Mouse (Mus musculus) forebrain, embryonic 14.5 days (tissue): ENCODE data around the gene Megf11. TPM values are rescaled to one million over a fixed set of nuclear protein-coding genes. Genes with fewer than 3 reads are reported as not detected.

Experiments
- ATAC-seq: fragments of 200-750 bp; cut with Nextera tagmentation; 2 replicates; pipeline ENCODE4 v1.8.0; 2017; ENCODE audit warnings: mild to moderate bottlenecking, moderate library complexity
- DNase-seq: peaks from one replicate; pipeline ENCODE4 v3.0.0-alpha.2; 2015; ENCODE audit warnings: low spot score
- H3K27ac ChIP-seq: fragments of 300-500 bp; sonication (generic); 2 replicates; pipeline ENCODE4 v1.5.1; 2014; ENCODE audit warnings: low read depth, mild to moderate bottlenecking, control low read depth, low read length, moderate library complexity
- H3K27me3 ChIP-seq: fragments of 300-500 bp; sonication (generic); replicated peaks from 2 replicates; pipeline ENCODE4 v1.6.1; 2014; ENCODE audit warnings: low read length, control low read depth, mixed read lengths; ENCODE audit not compliant: control insufficient read depth, insufficient read depth
- H3K36me3 ChIP-seq: fragments of 300-500 bp; sonication (generic); 2 replicates; pipeline ENCODE4 v1.6.1; 2014; ENCODE audit warnings: low read length, control low read depth; ENCODE audit not compliant: control insufficient read depth, insufficient read depth
- H3K4me1 ChIP-seq: fragments of 300-500 bp; sonication (generic); 2 replicates; pipeline ENCODE4 v1.6.1; 2014; ENCODE audit warnings: antibody characterized with exemption, low read length, control low read depth; ENCODE audit not compliant: control insufficient read depth, insufficient read depth
- H3K4me2 ChIP-seq: fragments of 300-500 bp; sonication (generic); 2 replicates; pipeline ENCODE4 v1.6.1; 2014; ENCODE audit warnings: mild to moderate bottlenecking, control low read depth, low read length
- H3K4me3 ChIP-seq: fragments of 300-500 bp; sonication (generic); 2 replicates; pipeline ENCODE4 v1.5.1; 2014; ENCODE audit warnings: low read depth, low read length, control low read depth
- H3K9ac ChIP-seq: fragments of 300-500 bp; sonication (generic); 2 replicates; pipeline ENCODE4 v1.6.1; 2014; ENCODE audit warnings: mild to moderate bottlenecking, low read length, control low read depth, moderate library complexity
- H3K9me3 ChIP-seq: fragments of 300-500 bp; sonication (generic); replicated peaks from 2 replicates; pipeline ENCODE4 v1.6.1; 2016; ENCODE audit warnings: low read length, control low read depth, mixed read lengths; ENCODE audit not compliant: control insufficient read depth
- WGBS: fragments of 180-500 bp; shearing (Covaris S2); extraction: QIAGEN DNeasy Blood & Tissue Kit; methylation state at CpG from one replicate; pipeline ENCODE4 v1.1.7; 2014; 5-methylcytosine and 5-hydroxymethylcytosine counted together
- polyA plus RNA-seq: library from polyadenylated mRNA; unstranded; fragments of >200 nt; fragmentation: Nextera tagmentation; extraction: Ambion mirVana; gene quantifications from 2 replicates; pipeline ENCODE4 v1.2.1, GENCODE M21; 2014

Megf11 gene
- polyA plus RNA-seq, 1 experiment from 2014 or later: 7.0 TPM

- H3K36me3 ChIP-seq: no peaks in the 10 kb centered on the region
- no peak overlapping the region for H3K4me2 ChIP-seq
- 0 out of 2 replicates have a peak, but pooled peaks cover 3% of the 10 kb centered on the region for H3K4me1 ChIP-seq
- H3K4me3 ChIP-seq: no peak overlapping the region
- WGBS: 91% methylated on average over 6 of the region's 6 CpGs
- H3K27ac ChIP-seq: no peak overlapping the region
- no peaks in the 10 kb centered on the region for H3K27me3 ChIP-seq
- ATAC-seq: no peak
- DNase-seq: no peak
- no peaks in the 10 kb centered on the region for H3K9me3 ChIP-seq
- no peak overlapping the region for H3K9ac ChIP-seq
These were observed 162.9 kb downstream of the Megf11 start for GRCm38 (mm10) chr9:64548332-64548731.

GRCm38 (mm10) chr9:64551307-64551706 is 165.9 kb downstream of the Megf11 start:
- H3K9ac ChIP-seq: no peak overlapping the region
- no peaks in the 10 kb centered on the region for H3K9me3 ChIP-seq
- H3K4me2 ChIP-seq: no peak overlapping the region
- H3K36me3 ChIP-seq: no peaks in the 10 kb centered on the region
- H3K27ac ChIP-seq: no peak overlapping the region
- H3K4me1 ChIP-seq: peaks cover 5% of the 10 kb centered on the region; the same call in 1 of the 2 replicates
- 86% methylated on average over 1 of the region's 1 CpGs for WGBS
- H3K27me3 ChIP-seq: no peaks in the 10 kb centered on the region
- no peak overlapping the region for H3K4me3 ChIP-seq
- ATAC-seq (no peak), DNase-seq (no peak)

GRCm38 (mm10) chr9:64552046-64552445 is 166.6 kb downstream of the Megf11 start:
- H3K36me3 ChIP-seq: no peaks in the 10 kb centered on the region
- H3K27me3 ChIP-seq: no peaks in the 10 kb centered on the region
- H3K4me1 ChIP-seq: peaks cover 5% of the 10 kb centered on the region; the same call in 1 of the 2 replicates
- H3K9ac ChIP-seq: no peak overlapping the region
- DNase-seq (no peak), ATAC-seq (no peak)
- 68% methylated on average over 4 of the region's 4 CpGs for WGBS
- H3K27ac ChIP-seq: no peak overlapping the region
- no peak overlapping the region for H3K4me3 ChIP-seq
- H3K4me2 ChIP-seq: no peak overlapping the region
- no peaks in the 10 kb centered on the region for H3K9me3 ChIP-seq

GRCm38 (mm10) chr9:64553441-64553840 is 168.0 kb downstream of the Megf11 start:
- H3K27me3 ChIP-seq: no peaks in the 10 kb centered on the region
- no peaks in the 10 kb centered on the region for H3K9me3 ChIP-seq
- H3K36me3 ChIP-seq: no peaks in the 10 kb centered on the region
- ATAC-seq (no peak), DNase-seq (no peak)
- 68% methylated on average over 4 of the region's 4 CpGs for WGBS
- H3K27ac ChIP-seq: no peak overlapping the region
- peaks cover 5% of the 10 kb centered on the region; the same call in 1 of the 2 replicates for H3K4me1 ChIP-seq
- H3K4me3 ChIP-seq: no peak overlapping the region
- H3K9ac ChIP-seq: no peak overlapping the region
- no peak overlapping the region for H3K4me2 ChIP-seq

- H3K9ac ChIP-seq: 0 out of 2 replicates have a peak overlapping the region, but pooled peaks have one; percentile 7
- 25% methylated on average over 7 of the region's 7 CpGs for WGBS
- no peaks in the 10 kb centered on the region for H3K36me3 ChIP-seq
- peaks cover 5% of the 10 kb centered on the region; the same call in 1 of the 2 replicates for H3K4me1 ChIP-seq
- peak; percentile 82 for ATAC-seq
- H3K4me3 ChIP-seq: no peak overlapping the region
- no peak overlapping the region for H3K27ac ChIP-seq
- no peaks in the 10 kb centered on the region for H3K9me3 ChIP-seq
- H3K27me3 ChIP-seq: no peaks in the 10 kb centered on the region
- DNase-seq: peak; percentile 67
- no peak overlapping the region for H3K4me2 ChIP-seq
These were observed 170.2 kb downstream of the Megf11 start for GRCm38 (mm10) chr9:64555620-64556019.

- peaks cover 5% of the 10 kb centered on the region; the same call in 1 of the 2 replicates for H3K4me1 ChIP-seq
- no peaks in the 10 kb centered on the region for H3K9me3 ChIP-seq
- H3K27ac ChIP-seq: no peak overlapping the region
- H3K36me3 ChIP-seq: no peaks in the 10 kb centered on the region
- H3K9ac ChIP-seq: no peak overlapping the region
- H3K4me3 ChIP-seq: no peak overlapping the region
- DNase-seq (no peak), ATAC-seq (no peak)
- H3K4me2 ChIP-seq: no peak overlapping the region
- no peaks in the 10 kb centered on the region for H3K27me3 ChIP-seq
- WGBS: 89% methylated on average over 11 of the region's 11 CpGs
These were observed 171.8 kb downstream of the Megf11 start for GRCm38 (mm10) chr9:64557110-64557745.

GRCm38 (mm10) chr9:64557846-64558530 is 172.6 kb downstream of the Megf11 start:
- H3K4me2 ChIP-seq: no peak overlapping the region
- no peak overlapping the region for H3K4me3 ChIP-seq
- ATAC-seq: no peak
- H3K36me3 ChIP-seq: no peaks in the 10 kb centered on the region
- H3K9me3 ChIP-seq: no peaks in the 10 kb centered on the region
- no peak overlapping the region for H3K27ac ChIP-seq
- no peak overlapping the region for H3K9ac ChIP-seq
- no peaks in the 10 kb centered on the region for H3K27me3 ChIP-seq
- peaks cover 5% of the 10 kb centered on the region; the same call in 1 of the 2 replicates for H3K4me1 ChIP-seq
- WGBS: 94% methylated on average over 7 of the region's 7 CpGs
- no peak for DNase-seq

GRCm38 (mm10) chr9:64564315-64564767 is 178.9 kb downstream of the Megf11 start:
- Histone ChIP-seq H3K27me3 (no peaks in the 10 kb centered on the region), H3K4me1 (no peaks in the 10 kb centered on the region), H3K9me3 (no peaks in the 10 kb centered on the region), H3K4me3 (no peak overlapping the region), H3K4me2 (no peak overlapping the region), H3K9ac (no peak overlapping the region), H3K36me3 (no peaks in the 10 kb centered on the region), H3K27ac (no peak overlapping the region)
- 83% methylated on average over 5 of the region's 5 CpGs for WGBS
- ATAC-seq (no peak), DNase-seq (no peak)

- ATAC-seq: no peak
- Histone ChIP-seq H3K4me2 (no peak overlapping the region), H3K9me3 (no peaks in the 10 kb centered on the region), H3K9ac (no peak overlapping the region), H3K4me1 (no peaks in the 10 kb centered on the region), H3K4me3 (no peak overlapping the region), H3K27me3 (no peaks in the 10 kb centered on the region), H3K27ac (no peak overlapping the region), H3K36me3 (no peaks in the 10 kb centered on the region)
- DNase-seq: no peak
These were observed 180.5 kb downstream of the Megf11 start for GRCm38 (mm10) chr9:64565915-64566314.
